Mouse (Mus musculus): ENCODE results near the gene Cdc42ep5. TPM values are rescaled to one million over a fixed set of nuclear protein-coding genes. Genes with fewer than 3 reads are reported as not detected.

Cdc42ep5 gene
- total RNA-seq (2023): not detected

GRCm38 (mm10) chr7:4164090-4164910, at the start of gene Cdc42ep5:
Gene Cdc42ep5 (minus strand): TSS chr7:4164860.

GRCm38 (mm10) chr7:4150059-4150541, 14.6 kb downstream of the Cdc42ep5 start, which contains the start of gene Leng9:
Gene Leng9 (minus strand): TSS chr7:4150374.

GRCm38 (mm10) chr7:4136771-4137531, 27.7 kb downstream of the Cdc42ep5 start, which contains the start of gene Leng8:
Gene Leng8 (plus strand): TSS chr7:4137039.

DNA sequence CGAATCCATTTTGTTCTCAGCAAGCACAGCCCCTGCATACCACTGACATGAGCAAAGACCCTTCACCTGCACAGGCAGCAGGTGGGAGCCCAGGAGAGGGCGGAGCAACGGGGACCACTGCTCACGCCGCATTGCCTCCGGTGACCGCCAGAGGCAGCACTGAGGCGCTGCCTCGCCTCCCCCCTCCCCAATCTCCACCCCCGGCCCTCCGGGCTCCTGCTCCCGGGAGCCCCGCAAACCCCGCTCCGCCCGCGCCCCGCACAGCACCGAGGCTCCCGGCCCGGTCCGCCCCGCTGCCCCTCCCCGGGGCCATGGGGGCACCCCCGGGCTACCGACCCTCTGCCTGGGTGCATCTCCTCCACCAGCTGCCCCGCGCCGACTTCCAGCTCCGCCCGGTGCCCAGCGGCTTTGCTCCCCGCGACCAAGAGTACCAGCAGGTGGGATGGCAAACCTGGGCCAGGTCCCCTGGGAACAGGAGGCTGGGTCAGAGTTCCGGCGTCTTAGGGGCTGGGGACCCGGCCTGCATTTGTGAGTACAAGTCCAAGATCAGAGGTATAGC, 45.2 kb downstream of the Cdc42ep5 start, which contains the start of gene Ttyh1:
Ttyh1 (plus strand) TSS at position 65 of the 559 bp plus-strand sequence.

Other genes with a start within 250 kb of the Cdc42ep5 start
- gene Lilra6, start 249.4 kb downstream of the Cdc42ep5 start, total RNA-seq (2023): 100 to 1,000 TPM in 1 of 2 experiments, 10 to 100 TPM in 1; 96.6 to 110 TPM
- 10 to 100 TPM; 19.7 to 21.3 TPM for gene Lair1, start 101.7 kb downstream of the Cdc42ep5 start, total RNA-seq (2023)
- gene Ttyh1, start 45.5 kb downstream of the Cdc42ep5 start, total RNA-seq (2023): not detected
- 100 to 1,000 TPM; 169 to 184 TPM for gene Leng8, start 27.8 kb downstream of the Cdc42ep5 start, total RNA-seq (2023)
- 1 to 10 TPM; 8.0 to 9.9 TPM for gene Leng9, start 14.5 kb downstream of the Cdc42ep5 start, total RNA-seq (2023)
- under 1 TPM; 0.24 to 0.57 TPM for gene Lilra5, start 72.9 kb upstream of the Cdc42ep5 start, total RNA-seq (2023)
- under 1 TPM; 0.24 to 0.29 TPM for gene Ncr1, start 172.9 kb upstream of the Cdc42ep5 start, total RNA-seq (2023)
- under 1 TPM; 0.24 to 0.93 TPM for gene Gp6, start 232.9 kb upstream of the Cdc42ep5 start, total RNA-seq (2023)